Mouse (Mus musculus): ENCODE results near the gene Rbm6. TPM values are rescaled to one million over a fixed set of nuclear protein-coding genes. Genes with fewer than 3 reads are reported as not detected.

Gene Rbm6
- polyA plus RNA-seq, 1 experiment from 2014 or later: 21.1 TPM

- Histone ChIP-seq H3K9me3 (ENCODE audit: control insufficient read depth) (no peaks in the 10 kb centered on the region), H3K36me3 (ENCODE audit: control insufficient read depth, insufficient read depth) (peaks cover 22% of the 10 kb centered on the region; the same call in 1 of the 2 replicates), H3K4me3 (ENCODE audit: low read depth, low read length) (peak overlapping the region; percentile 56), H3K4me1 (replicated peaks; ENCODE audit: control insufficient read depth, insufficient read depth, low read length) (peaks cover 5% of the 10 kb centered on the region; the same call in 1 of the 2 replicates), H3K27ac (ENCODE audit: low read depth, low read length) (peak overlapping the region; percentile 96), H3K9ac (ENCODE audit: low read depth, low read length) (peak overlapping the region; percentile 68), H3K27me3 (replicated peaks; ENCODE audit: control insufficient read depth, insufficient read depth, low read length) (no peaks in the 10 kb centered on the region), H3K4me2 (replicated peaks; ENCODE audit: low read depth) (peak overlapping the region; percentile 77)
- 13% methylated on average over 18 of the region's 18 CpGs for WGBS
- no peak for TF ChIP-seq CTCF (IDR thresholded peaks at IDR 0.05; ENCODE audit: low read depth)
- ATAC-seq: peak; percentile 27
Measured at GRCm38 (mm10) chr9:107908410-107909158, 35.5 kb upstream of the Rbm6 start.

- H3K36me3 ChIP-seq (ENCODE audit: control insufficient read depth, insufficient read depth): peaks cover 15% of the 10 kb centered on the region; the same call in 1 of the 2 replicates
- H3K9me3 ChIP-seq (ENCODE audit: control insufficient read depth): no peaks in the 10 kb centered on the region
- peaks cover 5% of the 10 kb centered on the region; the same call in 1 of the 2 replicates for H3K4me1 ChIP-seq (replicated peaks; ENCODE audit: control insufficient read depth, insufficient read depth, low read length)
- H3K4me2 ChIP-seq (replicated peaks; ENCODE audit: low read depth): peak overlapping the region; percentile 77
- H3K27ac ChIP-seq (ENCODE audit: low read depth, low read length): peak overlapping the region; percentile 96
- no peaks in the 10 kb centered on the region for H3K27me3 ChIP-seq (replicated peaks; ENCODE audit: control insufficient read depth, insufficient read depth, low read length)
- TF ChIP-seq CTCF (IDR thresholded peaks at IDR 0.05; ENCODE audit: low read depth): no peak
- H3K4me3 ChIP-seq (ENCODE audit: low read depth, low read length): peak overlapping the region; percentile 56
- peak overlapping the region; percentile 68 for H3K9ac ChIP-seq (ENCODE audit: low read depth, low read length)
- 42% methylated on average over 14 of the region's 14 CpGs for WGBS
- ATAC-seq: no peak
Measured at GRCm38 (mm10) chr9:107907801-107908120, 34.7 kb upstream of the Rbm6 start.

- peak; percentile 0; the same call in 1 of the 2 replicates for ATAC-seq
- H3K4me1 ChIP-seq (replicated peaks; ENCODE audit: control insufficient read depth, insufficient read depth, low read length): peaks cover 5% of the 10 kb centered on the region; the same call in 1 of the 2 replicates
- peak overlapping the region; percentile 96 for H3K27ac ChIP-seq (ENCODE audit: low read depth, low read length)
- no peaks in the 10 kb centered on the region for H3K27me3 ChIP-seq (replicated peaks; ENCODE audit: control insufficient read depth, insufficient read depth, low read length)
- 33% methylated on average over 31 of the region's 31 CpGs for WGBS
- no peaks in the 10 kb centered on the region for H3K9me3 ChIP-seq (ENCODE audit: control insufficient read depth)
- no peak for TF ChIP-seq CTCF (IDR thresholded peaks at IDR 0.05; ENCODE audit: low read depth)
- H3K4me2 ChIP-seq (replicated peaks; ENCODE audit: low read depth): peak overlapping the region; percentile 77
- peaks cover 15% of the 10 kb centered on the region; the same call in 1 of the 2 replicates for H3K36me3 ChIP-seq (ENCODE audit: control insufficient read depth, insufficient read depth)
- peak overlapping the region; percentile 68 for H3K9ac ChIP-seq (ENCODE audit: low read depth, low read length)
- peak overlapping the region; percentile 56 for H3K4me3 ChIP-seq (ENCODE audit: low read depth, low read length)
Measured at GRCm38 (mm10) chr9:107906967-107907800, 34.1 kb upstream of the Rbm6 start.

- peaks cover 16% of the 10 kb centered on the region for H3K36me3 ChIP-seq (ENCODE audit: control insufficient read depth, insufficient read depth)
- peak; percentile 80 for ATAC-seq
- WGBS: 10% methylated on average over 19 of the region's 19 CpGs
Measured at GRCm38 (mm10) chr9:107906252-107906966, 33.4 kb upstream of the Rbm6 start, which contains the start of gene Mst1r. Mst1r (plus strand) TSS chr9:107906873.

GRCm38 (mm10) chr9:107904726-107905125 is 31.7 kb upstream of the Rbm6 start:
- 3% methylated on average over 4 of the region's 4 CpGs for WGBS
- Histone ChIP-seq H3K4me3 (ENCODE audit: low read depth, low read length) (no peak overlapping the region), H3K4me2 (replicated peaks; ENCODE audit: low read depth) (no peak overlapping the region), H3K27ac (ENCODE audit: low read depth, low read length) (no peak overlapping the region), H3K9me3 (ENCODE audit: control insufficient read depth) (no peaks in the 10 kb centered on the region), H3K9ac (ENCODE audit: low read depth, low read length) (no peak overlapping the region), H3K27me3 (replicated peaks; ENCODE audit: control insufficient read depth, insufficient read depth, low read length) (no peaks in the 10 kb centered on the region), H3K4me1 (replicated peaks; ENCODE audit: control insufficient read depth, insufficient read depth, low read length) (peaks cover 5% of the 10 kb centered on the region; the same call in 1 of the 2 replicates), H3K36me3 (ENCODE audit: control insufficient read depth, insufficient read depth) (peaks cover 30% of the 10 kb centered on the region)
- no peak for ATAC-seq
- TF ChIP-seq CTCF (IDR thresholded peaks at IDR 0.05; ENCODE audit: low read depth): peak; percentile 98

More at GRCm38 (mm10) chr9:107906252-107906966, 33.4 kb upstream of the Rbm6 start, which contains the start of gene Mst1r:
- Histone ChIP-seq H3K27me3 (replicated peaks; ENCODE audit: control insufficient read depth, insufficient read depth, low read length) (no peaks in the 10 kb centered on the region), H3K4me3 (ENCODE audit: low read depth, low read length) (peak within 1 kb of the TSS; percentile 56), H3K4me1 (replicated peaks; ENCODE audit: control insufficient read depth, insufficient read depth, low read length) (peaks cover 5% of the 10 kb centered on the region; the same call in 1 of the 2 replicates), H3K9me3 (ENCODE audit: control insufficient read depth) (no peaks in the 10 kb centered on the region), H3K27ac (ENCODE audit: low read depth, low read length) (peak within 1 kb of the TSS; percentile 96), H3K4me2 (replicated peaks; ENCODE audit: low read depth) (peak within 1 kb of the TSS; percentile 77), H3K9ac (ENCODE audit: low read depth, low read length) (peak within 1 kb of the TSS; percentile 68)
- no peak for TF ChIP-seq CTCF (IDR thresholded peaks at IDR 0.05; ENCODE audit: low read depth)
